Mouse (Mus musculus): Measurements from ENCODE around the gene Rcbtb1.

- TF ChIP-seq POLR2A (IDR thresholded peaks at IDR 0.05; ENCODE audit: insufficient read depth, low read depth, low read length): no peak
- TF ChIP-seq EP300 (IDR thresholded peaks at IDR 0.05; ENCODE audit: insufficient read depth, low read depth, low read length): no peak
- TF ChIP-seq CTCF (IDR thresholded peaks at IDR 0.05): no peak
Measured at GRCm38 (mm10) chr14:59182732-59183131, 18.3 kb upstream of the Rcbtb1 start.

Data from heart, adult 2 months (tissue).